Comparison of ENCODE assay signal across 1 mouse cellular context in genomic region chr8:61215081-61215819, GRCm38 (mm10).
TF ChIP-seq lines count a peak whose summit lies in the region.

No protein-coding gene starts in this region.

TF ChIP-seq in CH12.LX, 34 proteins besides CTCF, POLR2A, EP300 and RAD21 (continued from another document):
- peak; percentile 46; the same call in 1 of the 2 replicates for TF ChIP-seq MEF2A (IDR thresholded peaks at IDR 0.05; ENCODE audit: borderline replicate concordance, low read depth, low read length)
- TF ChIP-seq CHD2 (IDR thresholded peaks at IDR 0.05; ENCODE audit: low read length), result peak; percentile 53
- TF ChIP-seq MAFK (IDR thresholded peaks at IDR 0.05; ENCODE audit: insufficient replicate concordance, low read length), result peak; percentile 97
- TF ChIP-seq MAX (IDR thresholded peaks at IDR 0.05; ENCODE audit: low read length), result no peak
- no peak for TF ChIP-seq IRF4 (IDR thresholded peaks at IDR 0.05; ENCODE audit: low read depth, low read length)
- no peak for TF ChIP-seq ZC3H11A (IDR thresholded peaks at IDR 0.05; ENCODE audit: low read depth, low read length)
- no peak for TF ChIP-seq USF1 (IDR thresholded peaks at IDR 0.05; ENCODE audit: low read depth, low read length)
- no peak for TF ChIP-seq GABPA (IDR thresholded peaks at IDR 0.05; ENCODE audit: insufficient replicate concordance, low read depth, low read length)
- TF ChIP-seq MYC (IDR thresholded peaks at IDR 0.05; ENCODE audit: low read depth, low read length), result no peak
- no peak for TF ChIP-seq HCFC1 (IDR thresholded peaks at IDR 0.05; ENCODE audit: low read depth, low read length)
- no peak for TF ChIP-seq MXI1 (IDR thresholded peaks at IDR 0.05; ENCODE audit: low read depth, low read length)
- TF ChIP-seq TBP (conservative IDR thresholded peaks at IDR 0.05; ENCODE audit: low read depth, low read length), result 0 out of 2 replicates have a peak, but pooled peaks have one; percentile 39
